Mouse (Mus musculus): ENCODE measurements at regions not wholly inside any gene's neighbourhood (a gene's known extent, or its start where the extent isn't known, plus 50 kb on each side); places are given as distances from the start of the nearest gene placed in this dataset.

DNA sequence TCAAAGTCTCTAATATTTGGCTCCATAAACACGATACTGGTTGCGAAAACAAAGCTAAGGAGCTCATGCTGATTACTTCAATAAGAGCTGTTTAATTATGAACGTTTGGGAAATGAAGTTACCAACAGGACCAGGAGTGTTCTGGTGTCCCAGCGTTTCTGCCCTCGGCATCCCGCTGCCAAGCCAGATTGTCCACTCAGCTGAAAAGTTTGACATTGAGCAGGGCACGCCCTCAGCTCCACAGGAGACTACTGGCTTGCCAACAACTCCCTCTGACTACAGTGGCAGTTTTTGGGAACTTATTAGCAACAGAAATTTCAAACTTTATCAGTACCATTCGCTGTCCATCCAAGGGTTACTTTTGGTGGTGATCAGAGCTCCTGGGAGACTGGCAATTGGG lies 87.9 kb downstream of the Osr1 start:
- TF ChIP-seq ELF1 (IDR thresholded peaks at IDR 0.05; ENCODE audit: low read depth, low read length) (no peak), KAT2A (conservative IDR thresholded peaks at IDR 0.05; ENCODE audit: low read depth, low read length) (no peak), TAL1 (IDR thresholded peaks at IDR 0.05; ENCODE audit: low read length) (no peak), POLR2A (IDR thresholded peaks at IDR 0.05; ENCODE audit: control insufficient read depth in 1 of 2, insufficient read depth in 1 of 2, low read depth in 1 of 2, low read length in 2 of 2, poor library complexity in 1 of 2) (no peak), MAFK (IDR thresholded peaks at IDR 0.05; ENCODE audit: borderline replicate concordance, low read depth, low read length) (no peak), ZNF384 (IDR thresholded peaks at IDR 0.05; ENCODE audit: low read depth, low read length) (no peak), ZMIZ1 (IDR thresholded peaks at IDR 0.05; ENCODE audit: low read depth, low read length) (no peak), CTCF (IDR thresholded peaks at IDR 0.05 in 2 of 3, conservative IDR thresholded peaks at IDR 0.05 in 1 of 3; ENCODE audit: control insufficient read depth in 1 of 3, insufficient read depth in 1 of 3, low read depth in 2 of 3, low read length in 3 of 3, poor library complexity in 1 of 3, severe bottlenecking in 1 of 3) (no peak)

Data from MEL (cell line).